Mouse (Mus musculus) liver, embryonic 14.5 days (tissue): ENCODE results near the gene Polr2e.
A peak's percentile ranks its signal among the peaks of the same experiment; 100 is the strongest.

ENCODE experiments used
- CTCF ChIP-seq: IDR thresholded peaks from 2 replicates; pipeline ENCODE4 v1.5.1; 2016; ENCODE audit warnings: antibody characterized with exemption, low read depth, control low read depth
- EP300 ChIP-seq: IDR thresholded peaks from 2 replicates; pipeline ENCODE4 v1.6.1; 2016; ENCODE audit warnings: antibody characterized with exemption, low read depth

GRCm38 (mm10) chr10:80014484-80015290, 24.9 kb downstream of the Polr2e start:
- TF ChIP-seq CTCF (peak; percentile 61), EP300 (no peak)
